Mouse (Mus musculus) intestine, embryonic 15.5 days (tissue): ENCODE data around the gene Apoc1. TPM values are rescaled to one million over a fixed set of nuclear protein-coding genes. Genes with fewer than 3 reads are reported as not detected.
A peak's percentile ranks its signal among the peaks of the same experiment; 100 is the strongest.

Experiments
- ATAC-seq: fragments of 200-750 bp; cut with Nextera tagmentation; 2 replicates; pipeline ENCODE4 v1.8.0; 2017; ENCODE audit warnings: moderate TSS enrichment, moderate library complexity
- H3K27ac ChIP-seq: fragments of 300-500 bp; sonication (generic); 2 replicates; pipeline ENCODE4 v1.5.1; 2015; ENCODE audit warnings: mild to moderate bottlenecking, inconsistent platforms
- H3K27me3 ChIP-seq: fragments of 300-500 bp; sonication (generic); replicated peaks from 2 replicates; pipeline ENCODE4 v1.6.1; 2015; ENCODE audit warnings: inconsistent platforms
- H3K36me3 ChIP-seq: fragments of 300-500 bp; sonication (generic); 2 replicates; pipeline ENCODE4 v1.6.1; 2015; ENCODE audit warnings: inconsistent platforms
- H3K4me1 ChIP-seq: fragments of 300-500 bp; sonication (generic); replicated peaks from 2 replicates; pipeline ENCODE4 v1.6.1; 2015; ENCODE audit warnings: inconsistent platforms
- H3K4me2 ChIP-seq: fragments of 300-500 bp; sonication (generic); replicated peaks from 2 replicates; pipeline ENCODE4 v1.6.1; 2015; ENCODE audit warnings: mild to moderate bottlenecking, inconsistent platforms
- H3K4me3 ChIP-seq: fragments of 300-500 bp; sonication (generic); replicated peaks from 2 replicates; pipeline ENCODE4 v1.5.1; 2015; ENCODE audit warnings: inconsistent platforms
- H3K9ac ChIP-seq: fragments of 300-500 bp; sonication (generic); 2 replicates; pipeline ENCODE4 v1.6.1; 2015; ENCODE audit warnings: inconsistent platforms
- H3K9me3 ChIP-seq: fragments of 300-500 bp; sonication (generic); 2 replicates; pipeline ENCODE4 v1.6.1; 2016; ENCODE audit warnings: inconsistent platforms
- WGBS: fragments of 180-500 bp; shearing (Covaris S2); methylation state at CpG from one replicate; pipeline ENCODE4 v1.1.7; 2015; 5-methylcytosine and 5-hydroxymethylcytosine counted together
- polyA plus RNA-seq: library from polyadenylated mRNA; unstranded; fragments of >200 nt; fragmentation: Nextera tagmentation; extraction: Ambion mirVana; gene quantifications from 2 replicates; pipeline ENCODE4 v1.2.1, GENCODE M21; 2015

The Apoc1 gene
- polyA plus RNA-seq = 27.1 and 34.7 TPM in 2 replicates

DNA sequence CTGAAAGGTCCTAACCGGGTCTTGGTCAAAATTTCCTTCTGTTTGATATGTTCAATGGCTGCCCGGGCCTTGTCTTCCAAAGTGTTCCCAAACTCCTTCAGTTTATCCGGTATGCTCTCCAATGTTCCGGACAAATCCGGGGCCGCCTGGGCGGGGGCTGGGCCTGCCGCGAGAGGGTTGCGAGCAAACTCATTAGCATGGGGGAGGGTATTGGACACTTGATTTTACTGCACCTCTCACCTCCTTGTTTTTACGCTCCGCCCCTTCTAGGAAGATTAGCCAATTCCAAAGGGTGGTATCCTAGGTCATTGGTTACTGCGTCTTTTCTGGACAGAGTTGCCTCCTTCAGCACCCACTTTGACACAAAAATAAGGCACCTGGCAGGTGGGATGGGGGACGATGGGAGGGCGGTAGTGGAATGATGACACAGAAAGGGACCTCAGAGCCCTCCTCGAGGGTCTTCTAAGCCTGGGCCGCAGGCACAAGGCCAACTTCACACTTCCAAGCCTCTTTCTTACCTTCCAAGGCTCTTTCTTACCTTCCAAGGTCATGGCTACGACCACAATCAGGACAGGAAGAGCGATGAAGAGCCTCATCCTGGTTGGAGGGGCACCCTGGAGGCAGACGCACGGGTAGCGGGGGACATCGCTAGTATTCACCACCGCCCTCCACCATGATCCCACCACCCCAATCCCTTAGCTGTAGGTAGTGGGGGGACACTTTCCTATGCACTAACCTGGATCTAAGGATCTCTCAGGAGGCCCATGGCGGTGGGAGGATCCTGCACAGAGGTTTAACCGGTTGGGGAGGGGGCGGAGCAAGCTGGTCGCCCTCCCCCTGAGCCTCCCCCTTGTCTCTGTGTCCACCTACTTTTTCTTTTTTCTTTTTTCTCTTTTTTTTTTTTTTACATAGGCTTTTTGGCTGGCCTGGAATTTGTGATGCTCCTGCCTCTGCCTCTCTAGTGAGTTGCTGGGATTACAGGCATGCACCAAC lies at the start of gene Apoc1:
Gene Apoc1, minus strand, starts transcription at position 788 of the 993 bp plus-strand sequence.
- no peaks in the 10 kb centered on the region for H3K27me3 ChIP-seq
- ATAC-seq = peak; percentile 45
- H3K9ac ChIP-seq = no peak within 1 kb of the TSS
- no peak within 1 kb of the TSS for H3K4me3 ChIP-seq
- H3K4me1 ChIP-seq = peaks cover 30% of the 10 kb centered on the region
- H3K36me3 ChIP-seq = no peaks in the 10 kb centered on the region
- H3K27ac ChIP-seq = peak within 1 kb of the TSS; percentile 28; the same call in 1 of the 2 replicates
- H3K4me2 ChIP-seq = peak within 1 kb of the TSS; percentile 6; the same call in 1 of the 2 replicates
- WGBS = 44% methylated on average over 28 of the region's 28 CpGs
- no peaks in the 10 kb centered on the region for H3K9me3 ChIP-seq

DNA sequence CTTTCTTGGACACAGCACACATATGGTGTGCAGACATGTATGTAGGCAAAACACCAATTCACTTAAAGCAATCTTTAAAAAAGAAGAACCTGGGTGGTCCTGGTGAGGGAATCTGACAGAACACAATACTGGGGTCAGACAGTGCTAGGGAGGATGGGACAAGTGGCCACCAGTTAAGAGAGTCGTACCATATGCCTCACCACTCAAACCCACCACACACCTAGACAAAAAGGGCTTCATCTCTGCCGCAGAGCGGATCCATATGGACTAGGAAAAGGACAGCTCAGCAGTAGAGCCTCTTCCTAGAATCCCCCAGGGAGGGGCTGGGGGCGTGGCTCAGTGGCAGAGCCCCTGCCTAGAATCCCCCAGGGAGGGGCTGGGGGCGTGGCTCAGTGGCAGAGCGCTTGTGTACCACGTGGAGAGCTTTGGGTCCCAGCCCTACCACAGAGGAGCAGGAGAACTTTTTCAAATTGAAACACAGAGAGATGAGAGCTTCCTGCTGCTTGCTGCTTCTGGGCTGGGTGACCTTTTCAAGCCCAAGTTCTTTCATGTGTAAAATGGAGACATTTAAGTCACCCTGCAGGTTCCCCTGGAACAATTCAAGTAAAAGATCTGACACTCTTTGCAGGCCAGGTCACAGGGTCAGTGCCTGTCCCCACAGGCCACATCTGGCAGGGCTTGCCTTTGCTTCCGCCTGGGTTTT lies 49.0 kb upstream of the Apoc1 start:
- Histone ChIP-seq H3K4me2 (no peak overlapping the region), H3K27ac (0 out of 2 replicates have a peak overlapping the region, but pooled peaks have one; percentile 29), H3K9me3 (no peaks in the 10 kb centered on the region), H3K36me3 (peaks cover 26% of the 10 kb centered on the region), H3K27me3 (no peaks in the 10 kb centered on the region), H3K9ac (no peak overlapping the region), H3K4me1 (peaks cover 35% of the 10 kb centered on the region), H3K4me3 (no peak overlapping the region)
- ATAC-seq = peak; percentile 24; the same call in 1 of the 2 replicates
- 16% methylated on average over 8 of the region's 8 CpGs for WGBS

DNA sequence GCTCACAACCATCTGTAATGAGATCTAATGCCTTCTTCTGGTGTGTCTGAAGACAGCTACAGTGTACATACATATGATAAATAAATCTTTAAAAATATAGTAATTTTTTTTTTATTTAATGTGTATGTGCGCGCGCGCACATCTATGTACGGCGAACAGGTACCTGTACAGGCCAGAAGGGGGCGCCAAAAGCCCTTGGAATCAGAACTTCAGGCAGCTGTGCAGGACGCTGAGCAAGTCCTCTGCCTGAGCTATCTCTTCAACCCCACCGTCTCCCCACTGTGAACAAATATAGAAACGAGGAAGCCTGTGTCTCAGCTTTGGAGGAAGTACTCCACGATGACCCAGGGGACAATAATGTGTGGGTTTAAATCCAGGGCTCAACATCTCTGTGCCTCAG lies 47.8 kb upstream of the Apoc1 start:
- H3K4me3 ChIP-seq = no peak overlapping the region
- H3K9ac ChIP-seq = no peak overlapping the region
- peaks cover 26% of the 10 kb centered on the region for H3K4me1 ChIP-seq
- WGBS = 88% methylated on average over 11 of the region's 11 CpGs
- no peak for ATAC-seq
- no peak overlapping the region for H3K4me2 ChIP-seq
- no peaks in the 10 kb centered on the region for H3K27me3 ChIP-seq
- H3K36me3 ChIP-seq = peaks cover 30% of the 10 kb centered on the region
- no peaks in the 10 kb centered on the region for H3K9me3 ChIP-seq
- H3K27ac ChIP-seq = no peak overlapping the region

DNA sequence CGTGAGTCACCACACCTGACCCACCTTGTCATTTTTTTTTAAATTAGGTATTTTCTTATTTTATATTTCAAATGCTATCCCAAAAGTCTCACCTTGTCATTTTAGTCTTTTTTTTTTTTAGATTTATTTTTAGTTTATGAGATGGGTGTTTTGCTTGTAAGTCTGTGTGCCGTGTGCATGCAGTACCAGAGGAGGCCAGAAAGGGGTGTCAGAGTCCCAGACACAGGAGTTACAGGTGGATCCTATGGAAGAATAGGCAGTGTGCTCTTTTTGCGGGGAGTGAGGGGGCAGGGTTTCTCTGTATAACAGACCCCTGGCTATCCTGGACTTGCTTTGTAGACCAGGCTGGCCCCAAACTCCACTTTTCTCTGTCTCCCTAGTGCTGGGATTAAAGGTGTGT lies 46.3 kb upstream of the Apoc1 start:
- Histone ChIP-seq H3K36me3 (peaks cover 34% of the 10 kb centered on the region), H3K4me3 (no peak overlapping the region), H3K27me3 (no peaks in the 10 kb centered on the region), H3K9me3 (no peaks in the 10 kb centered on the region), H3K4me2 (no peak overlapping the region), H3K27ac (no peak overlapping the region), H3K9ac (no peak overlapping the region), H3K4me1 (peaks cover 16% of the 10 kb centered on the region)
- no peak for ATAC-seq
- 83% methylated on average over 3 of the region's 3 CpGs for WGBS

DNA sequence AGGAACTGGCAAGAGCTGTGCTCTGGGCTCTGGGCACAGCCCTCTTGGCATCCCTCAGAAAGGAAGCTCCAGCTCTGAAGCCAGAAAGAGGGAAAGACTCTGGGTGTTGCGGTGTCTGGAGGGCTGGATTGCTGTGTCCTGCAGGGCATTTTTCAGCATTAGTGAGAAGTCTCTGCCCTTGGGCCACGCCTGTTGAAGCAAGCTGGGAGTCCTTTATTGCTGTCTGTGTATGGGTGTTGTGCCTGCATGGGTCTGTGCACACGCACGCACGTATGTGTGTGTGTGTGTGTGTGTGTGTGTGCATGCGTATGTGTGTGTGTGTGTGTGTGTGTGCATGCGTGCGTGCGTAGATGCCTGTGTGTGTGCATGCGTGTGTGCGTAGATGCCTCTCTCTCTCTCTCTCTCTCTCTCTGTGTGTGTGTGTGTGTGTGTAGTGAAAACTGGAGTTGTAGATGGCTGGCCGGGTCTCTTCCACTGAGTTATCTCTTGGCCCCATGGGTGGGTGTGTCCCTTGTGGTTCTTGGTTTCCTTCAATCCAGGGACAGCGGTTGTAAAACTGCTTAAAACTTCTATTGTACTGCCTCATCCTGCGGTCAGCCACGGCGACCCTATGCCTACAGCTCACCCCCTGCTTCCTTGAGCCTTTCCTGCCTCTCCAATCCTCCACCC lies 44.1 kb upstream of the Apoc1 start:
- Histone ChIP-seq H3K36me3 (peaks cover 48% of the 10 kb centered on the region), H3K4me2 (no peak overlapping the region), H3K9ac (no peak overlapping the region), H3K9me3 (no peaks in the 10 kb centered on the region), H3K27ac (no peak overlapping the region), H3K4me3 (no peak overlapping the region), H3K4me1 (peaks cover 5% of the 10 kb centered on the region), H3K27me3 (no peaks in the 10 kb centered on the region)
- WGBS = 84% methylated on average over 16 of the region's 16 CpGs
- ATAC-seq = 0 out of 2 replicates have a peak, but pooled peaks have one; percentile 13

DNA sequence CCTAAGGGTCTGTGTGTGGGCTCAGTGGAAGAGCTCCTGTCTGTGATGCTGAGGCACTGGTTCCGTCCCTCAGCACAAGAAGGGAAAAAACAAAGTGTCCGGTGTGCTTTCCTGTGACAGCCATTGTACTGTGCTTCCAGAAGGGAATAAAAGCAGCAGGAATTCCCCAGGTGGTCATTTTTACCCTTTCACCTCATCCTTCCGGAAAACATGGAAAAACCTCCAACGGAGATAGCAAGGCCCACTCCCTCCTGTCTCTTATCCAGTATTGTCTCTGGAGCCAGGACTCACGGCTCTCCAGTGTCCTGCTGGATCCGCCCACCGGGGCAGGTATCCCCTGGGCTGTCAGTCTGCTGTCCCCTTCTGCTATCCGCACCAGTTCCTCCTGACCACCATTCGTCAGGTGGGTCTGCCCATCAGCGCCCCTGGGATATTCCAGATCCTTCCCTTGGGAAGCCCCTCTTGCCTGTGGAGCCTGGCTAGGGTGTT lies 41.8 kb upstream of the Apoc1 start:
- no peak overlapping the region for H3K9ac ChIP-seq
- H3K4me1 ChIP-seq = no peaks in the 10 kb centered on the region; the same call in 1 of the 2 replicates
- 85% methylated on average over 10 of the region's 10 CpGs for WGBS
- peaks cover 60% of the 10 kb centered on the region for H3K36me3 ChIP-seq
- no peak overlapping the region for H3K27ac ChIP-seq
- no peak overlapping the region for H3K4me3 ChIP-seq
- H3K27me3 ChIP-seq = no peaks in the 10 kb centered on the region
- no peaks in the 10 kb centered on the region for H3K9me3 ChIP-seq
- H3K4me2 ChIP-seq = no peak overlapping the region
- ATAC-seq = no peak

DNA sequence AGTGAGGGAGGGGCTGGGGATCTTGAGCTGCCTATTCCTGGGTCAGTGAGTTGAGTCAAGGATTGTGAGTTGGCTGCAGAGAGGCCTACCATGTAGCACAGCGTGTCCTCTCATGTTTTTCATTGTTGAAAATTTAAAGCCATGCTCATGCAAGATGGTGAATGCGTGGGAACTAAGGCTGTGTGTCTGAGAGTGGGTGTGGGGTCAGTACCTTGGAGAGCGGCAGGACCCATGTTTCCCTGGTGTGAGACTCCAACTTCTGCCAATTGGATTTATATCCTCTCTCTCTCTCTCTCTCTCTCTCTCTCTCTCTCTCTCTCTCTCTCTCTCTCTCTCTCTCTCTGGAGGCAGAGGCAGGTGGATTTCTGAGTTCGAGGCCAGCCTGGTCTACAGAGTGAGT lies 34.1 kb upstream of the Apoc1 start:
- Histone ChIP-seq H3K27ac (no peak overlapping the region), H3K4me1 (no peaks in the 10 kb centered on the region), H3K9me3 (no peaks in the 10 kb centered on the region), H3K4me2 (no peak overlapping the region), H3K36me3 (peaks cover 79% of the 10 kb centered on the region), H3K9ac (no peak overlapping the region), H3K27me3 (no peaks in the 10 kb centered on the region), H3K4me3 (no peak overlapping the region)
- ATAC-seq = no peak
- 93% methylated on average over 4 of the region's 4 CpGs for WGBS

DNA sequence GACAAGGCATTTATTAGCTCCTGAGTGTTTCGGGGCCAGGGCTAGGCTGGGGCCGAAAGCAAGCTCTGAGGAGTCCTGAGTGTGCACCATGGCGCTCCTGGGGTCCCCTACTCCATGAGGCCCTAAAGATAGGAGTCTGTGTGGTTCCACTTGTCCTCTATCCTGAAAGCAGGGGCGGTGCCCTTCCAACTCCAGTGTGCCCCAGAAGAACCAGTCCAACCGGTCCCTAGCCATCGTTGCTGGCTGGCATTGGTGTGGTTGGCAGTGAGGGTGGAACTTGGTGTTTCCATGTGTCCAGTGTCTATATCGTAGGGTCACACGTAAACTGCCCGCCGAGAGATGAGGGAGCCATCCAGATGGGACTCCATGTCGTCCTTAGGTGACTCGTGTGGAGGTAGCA lies 31.7 kb upstream of the Apoc1 start:
- Histone ChIP-seq H3K4me2 (no peak overlapping the region), H3K36me3 (peaks cover 67% of the 10 kb centered on the region), H3K27ac (no peak overlapping the region), H3K9me3 (no peaks in the 10 kb centered on the region), H3K9ac (no peak overlapping the region), H3K4me1 (no peaks in the 10 kb centered on the region), H3K27me3 (no peaks in the 10 kb centered on the region), H3K4me3 (no peak overlapping the region)
- WGBS = 94% methylated on average over 12 of the region's 12 CpGs
- peak; percentile 35; the same call in 1 of the 2 replicates for ATAC-seq

DNA sequence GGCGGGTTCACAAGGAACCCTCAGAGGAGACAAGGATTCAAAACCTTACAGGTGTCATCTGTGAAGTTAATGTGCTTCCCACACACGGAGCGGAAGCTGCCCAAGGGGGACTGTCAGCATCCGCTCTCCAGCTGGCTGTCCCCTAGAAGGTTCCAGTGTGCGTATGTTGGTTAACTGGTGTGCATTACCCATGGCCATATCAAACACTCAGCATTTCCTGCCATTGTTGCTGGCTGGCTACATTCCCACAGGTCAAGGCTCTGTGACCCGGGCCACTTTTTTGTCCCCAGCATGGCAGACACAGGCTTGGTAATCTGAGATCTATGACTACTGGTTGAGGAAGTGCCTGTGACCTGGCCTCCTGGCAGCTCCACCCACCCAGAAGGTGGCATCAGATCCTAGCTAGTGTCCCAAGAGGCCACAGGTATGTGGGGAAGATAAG lies 30.3 kb upstream of the Apoc1 start:
- no peak overlapping the region for H3K27ac ChIP-seq

DNA sequence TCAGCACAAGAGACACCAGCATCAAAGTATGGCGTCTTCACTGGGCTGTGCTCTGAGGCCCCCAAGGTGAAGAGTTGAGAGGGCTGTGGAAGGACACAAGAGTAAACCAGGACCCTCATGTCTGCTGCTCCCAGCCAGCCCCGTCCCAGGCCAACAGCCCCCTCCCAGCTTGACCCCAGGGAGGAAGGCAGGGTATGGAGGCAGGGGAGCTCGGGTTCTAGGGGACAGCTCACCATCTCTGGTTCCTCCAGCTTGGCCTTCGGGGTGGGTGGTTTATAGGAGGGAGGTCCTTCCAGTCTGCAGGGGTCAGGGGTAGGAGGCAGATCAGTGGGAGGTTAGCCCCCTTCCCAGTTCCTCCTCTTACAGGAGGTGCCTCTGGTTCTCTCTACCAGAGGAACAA lies 26.7 kb upstream of the Apoc1 start:
- no peak for ATAC-seq
- no peak overlapping the region for H3K9ac ChIP-seq
- no peak overlapping the region for H3K4me3 ChIP-seq
- H3K9me3 ChIP-seq = no peaks in the 10 kb centered on the region
- peaks cover 1% of the 10 kb centered on the region; the same call in 1 of the 2 replicates for H3K4me1 ChIP-seq
- peaks cover 26% of the 10 kb centered on the region for H3K36me3 ChIP-seq
- no peak overlapping the region for H3K4me2 ChIP-seq
- WGBS = 88% methylated on average over 4 of the region's 4 CpGs
- no peak overlapping the region for H3K27ac ChIP-seq
- H3K27me3 ChIP-seq = no peaks in the 10 kb centered on the region

More for the DNA sequence above, 30.3 kb upstream of the Apoc1 start:
- H3K9me3 ChIP-seq = no peaks in the 10 kb centered on the region
- H3K27me3 ChIP-seq = no peaks in the 10 kb centered on the region
- no peak for ATAC-seq
- 85% methylated on average over 6 of the region's 6 CpGs for WGBS
- H3K36me3 ChIP-seq = peaks cover 57% of the 10 kb centered on the region
- H3K4me2 ChIP-seq = no peak overlapping the region
- no peak overlapping the region for H3K9ac ChIP-seq
- no peaks in the 10 kb centered on the region for H3K4me1 ChIP-seq
- H3K4me3 ChIP-seq = no peak overlapping the region

DNA sequence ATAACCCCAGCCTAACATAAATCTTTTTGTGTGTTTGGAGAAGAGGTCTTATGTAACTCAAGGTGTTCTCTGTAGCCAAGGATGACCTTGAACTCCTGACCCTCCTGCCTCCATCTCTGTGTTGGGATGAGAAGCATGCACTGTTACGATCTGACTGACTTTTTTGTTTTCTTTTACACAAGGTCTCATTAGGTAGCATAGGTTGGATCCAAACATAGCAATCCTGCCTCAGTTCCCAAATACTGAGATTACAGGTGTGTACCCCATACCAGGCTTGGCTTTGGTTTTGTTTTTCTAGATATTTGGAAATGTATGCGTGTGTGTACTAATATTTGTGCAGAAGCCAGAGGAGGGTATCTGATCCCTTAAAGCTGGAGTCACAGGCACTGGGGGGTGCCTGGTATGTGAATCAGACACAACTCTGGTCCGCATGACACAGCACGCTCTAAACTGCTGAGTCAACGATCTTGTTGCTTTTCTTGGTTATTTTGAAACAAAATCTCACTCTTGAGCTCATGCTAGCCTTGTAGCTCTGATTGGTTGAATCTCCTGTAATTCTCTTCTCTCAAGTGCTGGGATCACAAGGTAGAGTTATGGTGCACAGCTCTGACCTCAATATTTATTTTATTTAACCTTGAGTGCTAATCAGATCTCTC lies 26.0 kb upstream of the Apoc1 start:
- peaks cover 19% of the 10 kb centered on the region for H3K36me3 ChIP-seq

More for the DNA sequence above, 26.0 kb upstream of the Apoc1 start:
- H3K9ac ChIP-seq = no peak overlapping the region
- H3K4me3 ChIP-seq = no peak overlapping the region
- no peak overlapping the region for H3K27ac ChIP-seq
- no peaks in the 10 kb centered on the region for H3K27me3 ChIP-seq
- H3K4me2 ChIP-seq = no peak overlapping the region
- 91% methylated on average over 5 of the region's 5 CpGs for WGBS
- no peaks in the 10 kb centered on the region for H3K9me3 ChIP-seq
- no peak for ATAC-seq
- peaks cover 8% of the 10 kb centered on the region; the same call in 1 of the 2 replicates for H3K4me1 ChIP-seq
